Mouse (Mus musculus): ENCODE measurements around the gene Baiap2. TPM values are rescaled to one million over a fixed set of nuclear protein-coding genes. Genes with fewer than 3 reads are reported as not detected.

The Baiap2 gene
- total and polyA plus RNA-seq, 2 experiments from 2014 or later: 18.0 to 32.7 TPM

DNA sequence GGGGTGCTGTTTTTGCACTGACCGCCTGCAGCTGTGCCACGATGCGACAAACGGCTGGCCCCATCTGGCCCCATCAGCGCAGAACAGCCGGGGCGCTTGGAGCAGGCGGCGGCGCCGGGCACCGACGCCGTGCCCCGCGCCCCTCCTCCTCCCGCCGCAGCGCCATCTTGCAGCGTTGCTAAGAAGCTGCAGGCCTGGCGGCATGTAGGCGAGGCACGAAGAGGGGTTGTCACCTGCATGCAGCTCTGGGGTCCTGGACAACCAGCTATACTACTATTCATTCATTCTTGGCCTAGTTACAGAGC lies 105.6 kb downstream of the Baiap2 start:
- H3K9me3 ChIP-seq (ENCODE audit: low read length): no peaks in the 10 kb centered on the region
- no peaks in the 10 kb centered on the region for H3K36me3 ChIP-seq (ENCODE audit: insufficient read depth, low read length)
- peak overlapping the region; percentile 76 for H3K4me3 ChIP-seq (ENCODE audit: low read depth, low read length)
- H3K4me2 ChIP-seq (ENCODE audit: low read depth, low read length, poor library complexity, severe bottlenecking): peak overlapping the region; percentile 94
- peak; percentile 71 for TF ChIP-seq CTCF (IDR thresholded peaks at IDR 0.05)
- H3K27me3 ChIP-seq (ENCODE audit: insufficient read depth, low read length): no peaks in the 10 kb centered on the region
- H3K27ac ChIP-seq (ENCODE audit: low read depth, low read length): peak overlapping the region; percentile 92
- peak; percentile 35; the same call in 1 of the 2 replicates for ATAC-seq (ENCODE audit: low FRiP score)
- peak overlapping the region; percentile 93 for H3K9ac ChIP-seq (replicated peaks; ENCODE audit: low read length, poor library complexity, severe bottlenecking)
- 5% methylated on average over 23 of the region's 23 CpGs for WGBS
- DNase-seq (ENCODE audit: low spot score): peak; percentile 82
- H3K4me1 ChIP-seq (ENCODE audit: insufficient read depth, low read length): peaks cover 38% of the 10 kb centered on the region

DNA sequence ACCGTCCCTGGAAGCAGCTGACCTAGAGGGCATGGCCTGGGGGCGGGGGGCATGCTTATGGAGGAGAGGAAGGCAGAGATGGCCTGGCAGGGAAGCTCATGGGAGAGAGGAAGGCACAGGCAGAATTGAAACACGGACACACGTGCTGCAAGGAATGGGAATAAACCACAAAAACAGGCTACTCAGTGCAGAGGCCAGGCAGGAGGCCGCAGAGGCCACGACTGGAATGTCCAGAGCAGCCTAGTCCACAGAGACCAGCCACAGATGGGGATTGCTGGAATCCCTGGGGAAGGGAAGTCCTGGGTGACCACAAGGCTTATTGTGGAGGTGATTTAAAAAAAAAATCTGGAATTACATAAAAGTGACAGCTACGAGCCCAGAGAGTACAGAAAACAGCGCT lies 106.5 kb downstream of the Baiap2 start:
- DNase-seq (ENCODE audit: low spot score) (no peak), ATAC-seq (ENCODE audit: low FRiP score) (no peak)
- Histone ChIP-seq H3K4me3 (ENCODE audit: low read depth, low read length) (no peak overlapping the region), H3K27ac (ENCODE audit: low read depth, low read length) (no peak overlapping the region), H3K9ac (replicated peaks; ENCODE audit: low read length, poor library complexity, severe bottlenecking) (no peak overlapping the region), H3K4me2 (ENCODE audit: low read depth, low read length, poor library complexity, severe bottlenecking) (peak overlapping the region; percentile 94; the same call in 1 of the 2 replicates), H3K27me3 (ENCODE audit: insufficient read depth, low read length) (no peaks in the 10 kb centered on the region), H3K4me1 (ENCODE audit: insufficient read depth, low read length) (peaks cover 38% of the 10 kb centered on the region), H3K36me3 (ENCODE audit: insufficient read depth, low read length) (no peaks in the 10 kb centered on the region), H3K9me3 (ENCODE audit: low read length) (no peaks in the 10 kb centered on the region)
- WGBS: 83% methylated on average over 8 of the region's 8 CpGs
- no peak for TF ChIP-seq CTCF (IDR thresholded peaks at IDR 0.05)

DNA sequence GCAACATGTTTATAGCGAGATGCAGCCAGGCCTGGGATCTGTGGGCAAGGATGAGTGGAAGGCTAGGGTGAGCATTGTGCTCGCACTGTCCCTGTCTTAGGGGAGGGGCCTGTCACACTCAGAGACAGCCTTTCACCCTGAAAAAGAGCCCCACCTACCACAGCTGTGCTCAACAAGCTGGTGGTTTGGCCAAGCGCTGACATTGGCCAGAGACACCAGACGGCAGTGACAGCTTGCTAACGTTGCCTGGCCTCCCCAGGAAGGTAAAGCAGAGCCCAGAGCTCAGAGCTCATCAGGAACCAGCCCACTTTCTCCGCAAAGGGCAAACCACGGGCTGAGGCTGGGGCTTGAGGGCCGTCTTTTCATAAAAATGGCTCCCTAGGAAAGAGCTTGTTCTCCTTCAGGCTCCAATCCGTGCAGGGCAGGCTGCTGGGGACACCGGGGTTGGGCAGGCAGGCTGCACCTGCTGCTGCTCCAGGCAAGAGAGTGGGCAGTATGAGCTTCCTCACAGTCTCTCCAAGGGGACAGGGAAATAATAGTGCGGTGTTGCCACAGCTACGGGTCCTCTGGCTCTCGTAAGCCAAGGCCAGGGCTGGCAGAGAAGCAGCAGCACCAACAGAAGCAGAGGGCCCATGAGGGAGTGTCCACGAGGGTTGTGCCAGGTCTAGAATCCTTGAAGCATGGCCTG lies 108.7 kb downstream of the Baiap2 start:
- Histone ChIP-seq H3K4me1 (ENCODE audit: insufficient read depth, low read length) (peaks cover 21% of the 10 kb centered on the region), H3K9ac (replicated peaks; ENCODE audit: low read length, poor library complexity, severe bottlenecking) (peak overlapping the region; percentile 29; the same call in 1 of the 2 replicates), H3K27ac (ENCODE audit: low read depth, low read length) (peak overlapping the region; percentile 32; the same call in 1 of the 2 replicates), H3K27me3 (ENCODE audit: insufficient read depth, low read length) (no peaks in the 10 kb centered on the region), H3K4me2 (ENCODE audit: low read depth, low read length, poor library complexity, severe bottlenecking) (no peak overlapping the region), H3K36me3 (ENCODE audit: insufficient read depth, low read length) (no peaks in the 10 kb centered on the region), H3K9me3 (ENCODE audit: low read length) (no peaks in the 10 kb centered on the region), H3K4me3 (ENCODE audit: low read depth, low read length) (no peak overlapping the region)
- DNase-seq (ENCODE audit: low spot score) (peak; percentile 86), ATAC-seq (ENCODE audit: low FRiP score) (peak; percentile 29; the same call in 1 of the 2 replicates)
- 40% methylated on average over 14 of the region's 14 CpGs for WGBS
- TF ChIP-seq CTCF (IDR thresholded peaks at IDR 0.05): no peak

DNA sequence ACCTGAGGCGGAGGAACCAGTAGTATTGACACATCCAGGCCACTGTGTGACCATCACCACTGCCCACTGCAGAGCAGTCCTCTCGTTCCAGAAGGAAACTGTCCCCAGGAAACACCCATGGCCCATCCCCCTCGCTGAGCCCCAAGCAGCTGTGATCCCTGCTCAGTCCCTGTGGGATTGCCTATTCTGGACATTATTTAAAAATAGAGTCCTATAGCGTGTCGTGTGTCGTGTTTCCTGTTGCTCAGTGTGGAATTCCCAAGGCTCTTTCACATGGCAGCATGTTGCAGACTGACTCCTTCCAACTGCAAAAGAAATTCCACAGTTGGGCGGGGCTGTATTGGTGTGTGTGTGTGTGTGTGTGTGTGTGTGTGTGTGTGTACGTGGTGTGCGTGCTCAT lies 109.7 kb downstream of the Baiap2 start:
- Histone ChIP-seq H3K9ac (replicated peaks; ENCODE audit: low read length, poor library complexity, severe bottlenecking) (no peak overlapping the region), H3K4me3 (ENCODE audit: low read depth, low read length) (no peak overlapping the region), H3K27ac (ENCODE audit: low read depth, low read length) (no peak overlapping the region), H3K4me2 (ENCODE audit: low read depth, low read length, poor library complexity, severe bottlenecking) (no peak overlapping the region), H3K4me1 (ENCODE audit: insufficient read depth, low read length) (peaks cover 21% of the 10 kb centered on the region), H3K36me3 (ENCODE audit: insufficient read depth, low read length) (no peaks in the 10 kb centered on the region), H3K9me3 (ENCODE audit: low read length) (no peaks in the 10 kb centered on the region), H3K27me3 (ENCODE audit: insufficient read depth, low read length) (no peaks in the 10 kb centered on the region)
- ATAC-seq (ENCODE audit: low FRiP score) (no peak), DNase-seq (ENCODE audit: low spot score) (no peak)
- no peak for TF ChIP-seq CTCF (IDR thresholded peaks at IDR 0.05)
- 76% methylated on average over 9 of the region's 9 CpGs for WGBS

DNA sequence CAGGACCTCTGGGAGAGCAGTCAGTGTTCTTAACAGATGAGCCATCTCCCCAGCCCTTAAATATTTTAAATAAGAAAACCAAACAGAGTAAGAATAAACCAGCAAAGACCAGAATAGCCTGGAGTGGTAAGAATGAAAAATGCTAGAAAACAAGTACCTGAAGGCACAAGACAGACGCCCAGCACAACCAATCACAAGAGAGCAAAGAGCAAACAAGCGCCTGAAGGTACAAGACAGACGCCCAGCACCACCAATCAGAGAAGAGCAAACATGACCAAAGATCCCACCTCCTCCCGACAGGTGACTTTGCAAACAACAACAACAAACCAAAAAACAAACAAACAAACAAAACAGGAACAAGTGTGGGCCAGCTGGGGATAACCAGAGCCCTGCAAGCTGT lies 111.3 kb downstream of the Baiap2 start:
- 82% methylated on average over 4 of the region's 4 CpGs for WGBS
- no peak overlapping the region for H3K9ac ChIP-seq (replicated peaks; ENCODE audit: low read length, poor library complexity, severe bottlenecking)
- H3K27ac ChIP-seq (ENCODE audit: low read depth, low read length): no peak overlapping the region
- no peaks in the 10 kb centered on the region for H3K27me3 ChIP-seq (ENCODE audit: insufficient read depth, low read length)
- H3K4me2 ChIP-seq (ENCODE audit: low read depth, low read length, poor library complexity, severe bottlenecking): no peak overlapping the region
- no peak for TF ChIP-seq CTCF (IDR thresholded peaks at IDR 0.05)
- H3K9me3 ChIP-seq (ENCODE audit: low read length): no peaks in the 10 kb centered on the region
- DNase-seq (ENCODE audit: low spot score) (no peak), ATAC-seq (ENCODE audit: low FRiP score) (no peak)
- peaks cover 7% of the 10 kb centered on the region for H3K4me1 ChIP-seq (ENCODE audit: insufficient read depth, low read length)
- no peaks in the 10 kb centered on the region for H3K36me3 ChIP-seq (ENCODE audit: insufficient read depth, low read length)
- no peak overlapping the region for H3K4me3 ChIP-seq (ENCODE audit: low read depth, low read length)

DNA sequence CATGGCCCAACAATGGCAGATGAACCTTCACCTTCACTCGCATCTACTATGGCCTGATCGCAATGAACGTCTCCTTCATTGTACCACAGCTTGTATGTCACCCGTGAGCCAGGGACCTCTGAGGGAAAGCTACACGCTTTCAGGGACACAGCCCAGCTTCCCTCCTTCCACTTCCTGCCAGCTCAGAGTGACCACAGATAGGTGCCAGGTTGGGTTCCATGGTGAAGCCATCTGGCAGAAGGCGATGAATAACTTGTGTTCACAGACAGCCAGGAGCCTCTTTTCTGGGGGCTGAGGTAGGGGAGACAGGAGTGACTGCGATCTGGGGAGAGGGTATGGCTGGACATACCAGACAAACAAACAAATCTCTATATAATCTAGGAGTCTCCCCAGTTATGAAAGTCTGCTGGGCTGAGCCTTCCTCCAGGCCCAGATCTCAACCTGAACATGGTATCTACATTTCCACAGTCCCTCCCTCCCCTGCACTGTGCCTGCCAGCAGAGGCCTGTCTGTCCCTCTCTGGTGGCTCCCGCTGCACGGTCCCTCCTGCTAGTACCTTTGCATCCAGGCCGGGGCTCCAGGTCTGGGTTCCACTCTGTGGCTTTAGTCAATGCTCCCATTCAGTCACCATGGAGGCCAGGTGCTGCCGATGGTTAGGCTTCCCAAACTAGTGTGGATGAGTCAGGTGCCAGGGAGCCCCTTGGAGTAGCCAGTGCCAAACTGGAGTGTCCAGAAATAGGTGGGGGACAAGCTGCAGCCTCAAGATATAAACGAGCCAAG lies 113.6 kb downstream of the Baiap2 start:
- Histone ChIP-seq H3K4me3 (ENCODE audit: low read depth, low read length) (no peak overlapping the region), H3K4me2 (ENCODE audit: low read depth, low read length, poor library complexity, severe bottlenecking) (no peak overlapping the region), H3K4me1 (ENCODE audit: insufficient read depth, low read length) (0 out of 2 replicates have a peak, but pooled peaks cover 5% of the 10 kb centered on the region), H3K27me3 (ENCODE audit: insufficient read depth, low read length) (no peaks in the 10 kb centered on the region), H3K9ac (replicated peaks; ENCODE audit: low read length, poor library complexity, severe bottlenecking) (no peak overlapping the region), H3K9me3 (ENCODE audit: low read length) (no peaks in the 10 kb centered on the region), H3K36me3 (ENCODE audit: insufficient read depth, low read length) (no peaks in the 10 kb centered on the region), H3K27ac (ENCODE audit: low read depth, low read length) (no peak overlapping the region)
- no peak for ATAC-seq (ENCODE audit: low FRiP score)
- TF ChIP-seq CTCF (IDR thresholded peaks at IDR 0.05): no peak
- WGBS: 86% methylated on average over 12 of the region's 12 CpGs
- DNase-seq (ENCODE audit: low spot score): no peak

MicroRNAs encoded within 50 kb of the gene (microRNA counts, 519-probe panel; counts per million panel counts)
- microRNA mmu-miR-338-3p (3,859 counts per million, percentile 79 among the panel's probes with 10 or more counts), microRNA mmu-miR-338-5p (528 counts per million, percentile 58 among the panel's probes with 10 or more counts)

Small RNA genes lying within 50 kb of the gene (microRNA-seq; reads per million reads assigned to microRNA genes)
- gene Mir3065 (ENCODE audit: borderline number of aligned reads) (not detected), gene Mir338 (ENCODE audit: borderline number of aligned reads) (not detected)

Other genes with a start within 250 kb of the Baiap2 start
- 79.5 and 101 TPM in 2 replicates for gene Chmp6, start 29.3 kb upstream of the Baiap2 start, total RNA-seq (2014; rRNA removed)
- gene Chmp6, start 29.3 kb upstream of the Baiap2 start, polyA plus RNA-seq (2015; fragmentation: Nextera tagmentation; extraction: Ambion mirVana): 121 and 129 TPM in 2 replicates
- gene Aatk, start 104.4 kb downstream of the Baiap2 start, total RNA-seq (2014; rRNA removed): 170 and 178 TPM in 2 replicates
- 44.9 and 46.9 TPM in 2 replicates for gene Aatk, start 104.4 kb downstream of the Baiap2 start, polyA plus RNA-seq (2015; fragmentation: Nextera tagmentation; extraction: Ambion mirVana)
- gene Cep131, start 144.1 kb downstream of the Baiap2 start, total RNA-seq (2014; rRNA removed): 17.7 and 19.0 TPM in 2 replicates
- 25.4 and 27.7 TPM in 2 replicates for gene Cep131, start 144.1 kb downstream of the Baiap2 start, polyA plus RNA-seq (2015; fragmentation: Nextera tagmentation; extraction: Ambion mirVana)
- gene Tepsin, start 156.0 kb downstream of the Baiap2 start, total RNA-seq (2014; rRNA removed): 28.6 and 32.1 TPM in 2 replicates
- gene Tepsin, start 156.0 kb downstream of the Baiap2 start, polyA plus RNA-seq (2015; fragmentation: Nextera tagmentation; extraction: Ambion mirVana): 14.9 and 17.6 TPM in 2 replicates
- gene Ndufaf8, start 156.2 kb downstream of the Baiap2 start, total RNA-seq (2014; rRNA removed): 32.9 and 64.8 TPM in 2 replicates
- gene Ndufaf8, start 156.2 kb downstream of the Baiap2 start, polyA plus RNA-seq (2015; fragmentation: Nextera tagmentation; extraction: Ambion mirVana): 56.8 and 57.0 TPM in 2 replicates
- gene Slc38a10, start 208.6 kb downstream of the Baiap2 start, total RNA-seq (2014; rRNA removed): 171 and 175 TPM in 2 replicates
- gene Slc38a10, start 208.6 kb downstream of the Baiap2 start, polyA plus RNA-seq (2015; fragmentation: Nextera tagmentation; extraction: Ambion mirVana): 108 and 111 TPM in 2 replicates

Measured in midbrain, postnatal 0 days (tissue).